Mouse (Mus musculus) heart, adult 2 months (tissue): ENCODE measurements around the gene Zdhhc17.

Experiments
- CTCF ChIP-seq: fragments of 200-600 bp; IDR thresholded peaks from 2 replicates; pipeline ENCODE4 v1.8.1; 2022; ENCODE audit warnings: antibody characterized with exemption, mild to moderate bottlenecking, moderate library complexity
- POLR2A ChIP-seq: fragments of 200-500 bp; IDR thresholded peaks from 2 replicates; pipeline ENCODE4 v1.6.1; 2011; ENCODE audit warnings: mild to moderate bottlenecking, low read depth, low read length, control low read depth; ENCODE audit not compliant: insufficient read depth

DNA sequence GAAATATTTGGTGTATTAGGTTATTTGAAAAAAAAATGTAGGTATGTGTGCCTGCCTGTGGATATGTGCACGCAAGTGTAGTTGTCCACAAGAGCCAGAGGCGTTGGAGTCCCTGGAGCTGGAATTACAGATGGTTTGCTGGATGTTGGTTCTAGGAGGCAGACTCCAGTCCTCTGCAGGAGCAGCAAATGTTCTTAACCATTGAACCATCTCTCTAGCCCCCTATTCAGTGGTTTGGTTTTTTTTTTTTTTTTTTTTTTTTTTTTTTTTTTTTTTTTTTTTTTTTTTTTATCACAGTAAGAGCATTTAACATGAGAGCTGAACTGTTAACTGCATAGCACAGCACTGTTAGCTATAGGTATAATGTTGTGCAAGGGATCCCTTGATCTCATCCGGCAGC, 3.3 kb upstream of the Zdhhc17 start:
- TF ChIP-seq POLR2A (no peak), CTCF (no peak)
